Mouse (Mus musculus) embryonic facial prominence, embryonic 14.5 days (tissue): ENCODE data around the gene Krtap10-4. TPM values are rescaled to one million over a fixed set of nuclear protein-coding genes. Genes with fewer than 3 reads are reported as not detected.
A peak's percentile ranks its signal among the peaks of the same experiment; 100 is the strongest.
"Not testable (repeated sequence)": the region's sequence is repeated elsewhere in the genome, so short reads cannot be mapped to it uniquely, and the experiment has no call there.

Experiments used
- ATAC-seq: fragments of 200-750 bp; cut with Nextera tagmentation; 2 replicates; pipeline ENCODE4 v1.8.0; 2017; ENCODE audit warnings: low read depth, moderate number of reproducible peaks, moderate TSS enrichment
- DNase-seq: peaks from one replicate; pipeline ENCODE4 v3.0.0-alpha.2; 2015; ENCODE audit warnings: low spot score
- H3K27ac ChIP-seq: fragments of 300-500 bp; sonication (generic); replicated peaks from 2 replicates; pipeline ENCODE4 v1.5.1; 2014; ENCODE audit warnings: low read depth, mild to moderate bottlenecking, low read length, moderate library complexity
- H3K27me3 ChIP-seq: fragments of 300-500 bp; sonication (generic); replicated peaks from 2 replicates; pipeline ENCODE4 v1.6.1; 2014; ENCODE audit warnings: low read length; ENCODE audit not compliant: control insufficient read depth, insufficient read depth
- H3K36me3 ChIP-seq: fragments of 300-500 bp; sonication (generic); 2 replicates; pipeline ENCODE4 v1.6.1; 2014; ENCODE audit warnings: low read length, mixed read lengths; ENCODE audit not compliant: control insufficient read depth, insufficient read depth
- H3K4me1 ChIP-seq: fragments of 300-500 bp; sonication (generic); 2 replicates; pipeline ENCODE4 v1.6.1; 2014; ENCODE audit warnings: antibody characterized with exemption, low read length; ENCODE audit not compliant: control insufficient read depth, insufficient read depth
- H3K4me2 ChIP-seq: fragments of 300-500 bp; sonication (generic); 2 replicates; pipeline ENCODE4 v1.6.1; 2014; ENCODE audit warnings: low read depth, mild to moderate bottlenecking, low read length, moderate library complexity, mixed read lengths
- H3K4me3 ChIP-seq: fragments of 300-500 bp; sonication (generic); 2 replicates; pipeline ENCODE4 v1.5.1; 2014; ENCODE audit warnings: low read depth, mild to moderate bottlenecking, low read length
- H3K9ac ChIP-seq: fragments of 300-500 bp; sonication (generic); 2 replicates; pipeline ENCODE4 v1.6.1; 2014; ENCODE audit warnings: low read depth, mild to moderate bottlenecking, low read length, moderate library complexity, mixed read lengths
- H3K9me3 ChIP-seq: fragments of 300-500 bp; sonication (generic); 2 replicates; pipeline ENCODE4 v1.6.1; 2016; ENCODE audit warnings: low read length; ENCODE audit not compliant: control insufficient read depth
- WGBS: fragments of 180-500 bp; shearing (Covaris S2); extraction: QIAGEN DNeasy Blood & Tissue Kit; methylation state at CpG from one replicate; pipeline ENCODE4 v1.1.7; 2014; 5-methylcytosine and 5-hydroxymethylcytosine counted together
- polyA plus RNA-seq: library from polyadenylated mRNA; unstranded; fragments of >200 nt; fragmentation: Nextera tagmentation; extraction: Ambion mirVana; gene quantifications from 2 replicates; pipeline ENCODE4 v1.2.1, GENCODE M21; 2014

Gene Krtap10-4
- polyA plus RNA-seq, 1 experiment from 2014 or later: not detected

DNA sequence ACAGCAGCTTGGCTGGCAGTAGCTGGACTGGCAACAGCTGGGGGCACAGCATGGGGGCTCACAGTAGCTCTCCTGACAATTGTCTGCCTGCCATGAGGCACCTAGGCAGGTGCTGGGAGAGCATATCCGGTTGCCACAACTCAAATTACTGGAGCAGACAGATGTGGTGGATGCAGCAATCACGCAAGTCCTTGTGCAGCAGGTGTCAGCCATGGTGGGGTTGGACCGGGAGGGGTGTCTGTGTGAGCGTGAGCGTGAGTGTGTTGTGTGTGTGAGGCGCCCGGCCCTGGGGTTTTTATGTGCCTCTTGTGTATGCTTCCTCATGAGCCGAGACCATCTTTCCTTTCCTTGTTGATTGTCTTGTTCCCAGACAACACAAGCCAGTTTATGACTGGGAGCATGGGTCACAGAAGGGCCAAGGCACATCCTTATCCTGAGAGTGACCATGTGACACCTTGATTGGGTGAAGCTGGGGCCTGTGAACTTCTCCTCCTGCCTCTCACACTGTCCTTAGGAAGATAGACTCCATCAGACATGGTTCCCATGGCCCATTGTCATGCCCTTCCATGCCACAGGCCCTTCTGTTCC, 27.9 kb downstream of the Krtap10-4 start, which contains the start of gene Gm19668:
TSS of gene Gm19668 (minus strand) at position 213 of the 588 bp plus-strand sequence.
- no peaks in the 10 kb centered on the region for H3K9me3 ChIP-seq
- ATAC-seq: peak; percentile 71
- WGBS: 56% methylated on average over 8 of the region's 8 CpGs
- H3K27ac ChIP-seq: no peak within 1 kb of the TSS
- peak; percentile 41 for DNase-seq
- H3K4me1 ChIP-seq: no peaks in the 10 kb centered on the region
- H3K27me3 ChIP-seq: no peaks in the 10 kb centered on the region
- H3K4me3 ChIP-seq: no peak within 1 kb of the TSS
- H3K4me2 ChIP-seq: no peak within 1 kb of the TSS
- no peak within 1 kb of the TSS for H3K9ac ChIP-seq
- H3K36me3 ChIP-seq: no peaks in the 10 kb centered on the region

DNA sequence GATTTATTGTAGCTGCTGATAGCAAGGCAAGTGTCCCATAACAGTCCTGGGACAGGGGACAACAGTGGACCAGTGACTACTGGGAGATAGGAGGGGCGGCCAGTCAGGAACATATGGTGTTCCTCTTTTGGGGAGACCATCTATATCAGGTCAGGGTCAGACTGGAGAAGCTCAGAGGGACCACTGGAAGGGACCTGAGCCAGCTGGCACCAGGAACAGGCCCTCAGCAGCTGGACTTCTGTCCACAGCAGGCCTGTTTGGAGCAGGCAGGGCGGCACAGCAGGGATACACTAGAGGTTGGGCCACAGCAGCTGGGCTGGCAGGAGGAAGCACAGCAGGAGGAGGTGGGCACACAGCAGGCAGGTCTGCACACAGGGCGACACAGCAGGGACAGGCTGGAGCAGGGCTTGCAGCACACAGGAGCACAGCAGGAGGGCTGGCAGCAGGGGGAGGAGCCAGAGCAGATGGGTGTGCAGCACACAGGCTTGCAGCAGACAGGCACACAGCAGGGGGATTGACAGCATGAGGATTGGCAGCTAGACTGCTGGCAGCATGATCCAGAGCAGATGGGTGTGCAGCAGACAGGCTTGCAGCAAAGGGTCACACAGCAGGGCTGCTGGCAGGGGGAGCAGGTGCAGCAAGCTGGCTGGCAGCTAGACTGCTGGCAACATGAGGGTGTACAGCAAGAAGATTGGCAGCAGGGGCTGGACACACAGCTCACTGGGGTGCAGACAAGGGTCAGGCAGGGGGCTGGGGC, 28.6 kb downstream of the Krtap10-4 start:
- H3K27me3 ChIP-seq, H3K9ac ChIP-seq, H3K36me3 ChIP-seq, DNase-seq, H3K4me3 ChIP-seq, H3K9me3 ChIP-seq, H3K4me2 ChIP-seq, H3K27ac ChIP-seq, H3K4me1 ChIP-seq, ATAC-seq: not testable (repeated sequence)
- 40% methylated on average over 3 of the region's 3 CpGs for WGBS

DNA sequence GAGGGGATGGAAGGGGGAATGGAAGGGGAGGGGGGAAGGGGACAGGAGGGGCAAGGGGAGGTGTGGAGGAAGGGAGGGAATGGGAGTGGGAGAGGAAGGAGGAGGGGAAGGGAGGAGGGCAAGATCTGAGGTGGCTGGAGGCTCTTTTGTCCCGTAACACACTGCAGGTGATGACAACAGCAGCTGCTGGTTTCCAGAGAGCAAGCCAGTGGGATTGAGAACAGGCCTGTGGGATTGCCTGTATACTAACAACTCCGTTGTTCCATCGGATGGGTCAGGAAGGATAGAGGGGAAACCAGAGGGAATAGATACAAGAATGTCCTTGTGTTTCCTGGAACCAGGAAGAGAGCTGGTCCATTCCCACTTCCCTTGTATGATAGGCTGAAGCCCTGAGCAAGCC, 29.2 kb downstream of the Krtap10-4 start:
- Histone ChIP-seq H3K4me3 (no peak overlapping the region), H3K4me1 (no peaks in the 10 kb centered on the region), H3K27ac (no peak overlapping the region), H3K4me2 (no peak overlapping the region), H3K27me3 (no peaks in the 10 kb centered on the region), H3K9ac (no peak overlapping the region), H3K36me3 (no peaks in the 10 kb centered on the region), H3K9me3 (no peaks in the 10 kb centered on the region)
- ATAC-seq (no peak), DNase-seq (no peak)
- 7% methylated on average over 3 of the region's 3 CpGs for WGBS

- ATAC-seq (no peak), DNase-seq (no peak)
- no peak within 1 kb of the TSS for H3K4me2 ChIP-seq
- no peaks in the 10 kb centered on the region for H3K4me1 ChIP-seq
- H3K27ac ChIP-seq: no peak within 1 kb of the TSS
- H3K27me3 ChIP-seq: no peaks in the 10 kb centered on the region
- H3K36me3 ChIP-seq: no peaks in the 10 kb centered on the region
- no peak within 1 kb of the TSS for H3K4me3 ChIP-seq
- H3K9ac ChIP-seq: no peak within 1 kb of the TSS
- H3K9me3 ChIP-seq: no peaks in the 10 kb centered on the region
- WGBS: 37% methylated on average over 2 of the region's 2 CpGs
Observed at GRCm38 (mm10) chr10:77794976-77795375, 31.9 kb downstream of the Krtap10-4 start, which contains the start of gene Gm9639. Gene Gm9639 (minus strand): TSS chr10:77795076.

GRCm38 (mm10) chr10:77788621-77789020, 38.3 kb downstream of the Krtap10-4 start:
- DNase-seq (no peak), ATAC-seq (no peak)
- Histone ChIP-seq H3K27me3 (no peaks in the 10 kb centered on the region), H3K4me3 (no peak overlapping the region), H3K4me2 (no peak overlapping the region), H3K4me1 (no peaks in the 10 kb centered on the region), H3K36me3 (no peaks in the 10 kb centered on the region), H3K9ac (no peak overlapping the region), H3K27ac (no peak overlapping the region), H3K9me3 (no peaks in the 10 kb centered on the region)
- WGBS: 68% methylated on average over 2 of the region's 2 CpGs

DNA sequence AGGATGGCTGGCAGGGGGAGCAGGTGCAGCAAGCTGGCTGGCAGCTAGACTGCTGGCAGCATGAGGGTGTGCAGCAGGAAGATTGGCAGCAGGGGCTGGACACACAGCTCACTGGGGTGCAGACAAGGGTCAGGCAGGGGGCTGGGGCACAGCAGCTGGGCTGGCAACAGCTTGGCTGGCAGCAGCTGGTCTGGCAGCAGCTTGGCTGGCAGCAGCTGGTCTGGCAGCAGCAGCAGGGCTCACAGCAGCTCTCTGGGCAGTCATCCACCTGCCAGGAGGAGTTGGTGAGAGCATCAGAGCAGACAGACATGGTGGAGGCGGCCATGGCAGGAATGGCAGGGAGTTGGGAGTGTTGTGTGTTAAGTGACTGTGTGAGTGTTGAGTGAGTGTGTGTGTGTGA, 39.0 kb downstream of the Krtap10-4 start, which contains the start of gene Gm7137:
TSS of gene Gm7137 (minus strand) at position 325 of the 400 bp plus-strand sequence.
- H3K4me2 ChIP-seq, H3K4me1 ChIP-seq, H3K27me3 ChIP-seq, ATAC-seq, H3K36me3 ChIP-seq, H3K9ac ChIP-seq, H3K27ac ChIP-seq, DNase-seq, H3K4me3 ChIP-seq, H3K9me3 ChIP-seq: not testable (repeated sequence)
- no CpG with 5 or more reads among the region's 1 CpGs for WGBS

- not testable (repeated sequence) for H3K4me3 ChIP-seq, H3K4me2 ChIP-seq, H3K9me3 ChIP-seq, H3K36me3 ChIP-seq, H3K27ac ChIP-seq, DNase-seq, H3K27me3 ChIP-seq, ATAC-seq, H3K4me1 ChIP-seq, H3K9ac ChIP-seq
- WGBS: 100% methylated on average over 1 of the region's 3 CpGs
Observed at GRCm38 (mm10) chr10:77783396-77783795, 43.5 kb downstream of the Krtap10-4 start.

GRCm38 (mm10) chr10:77782442-77782841, 44.5 kb downstream of the Krtap10-4 start, which contains the start of gene Gm3250:
Gene Gm3250 (minus strand): TSS chr10:77782542.
- WGBS: no CpG with 5 or more reads among the region's 1 CpGs
- not testable (repeated sequence) for H3K4me3 ChIP-seq, DNase-seq, H3K9me3 ChIP-seq, H3K4me2 ChIP-seq, H3K4me1 ChIP-seq, H3K36me3 ChIP-seq, H3K27ac ChIP-seq, H3K9ac ChIP-seq, H3K27me3 ChIP-seq, ATAC-seq
